In genomic region chr1:36113670-36114069, GRCm38 (mm10) we compare ENCODE assay signal across 28 mouse cellular contexts.
"Had no signal": no experiment of that assay in that cellular context is flagged by ENCODE, and none has a peak within 500 bp of the region (broad histone marks: within the 10 kb centered on the region; RNA-seq: fewer than 3 reads in every experiment).

No protein-coding gene starts in this region.

- H3K27ac ChIP-seq: embryonic facial prominence, embryonic 10.5 days; embryonic facial prominence, embryonic 12.5 days; embryonic facial prominence, embryonic 13.5 days; embryonic facial prominence, embryonic 15.5 days; forebrain, embryonic 10.5 days; forebrain, embryonic 12.5 days; forebrain, embryonic 13.5 days; forebrain, embryonic 15.5 days; gastrocnemius, adult 2 months; heart, adult 2 months had no signal

- H3K27me3 ChIP-seq: embryonic facial prominence, embryonic 12.5 days; embryonic facial prominence, embryonic 13.5 days; embryonic facial prominence, embryonic 15.5 days; forebrain, embryonic 12.5 days; forebrain, embryonic 13.5 days; forebrain, embryonic 15.5 days had no signal

- H3K4me3 ChIP-seq: embryonic facial prominence, embryonic 10.5 days; embryonic facial prominence, embryonic 12.5 days; embryonic facial prominence, embryonic 13.5 days; embryonic facial prominence, embryonic 15.5 days; erythroblast, embryonic 14.5 days; forebrain, embryonic 10.5 days; forebrain, embryonic 12.5 days; forebrain, embryonic 13.5 days; forebrain, embryonic 15.5 days; gastrocnemius, adult 2 months; heart, adult 2 months had no signal

- DNase-seq: cerebellum, adult 8-10 months; cerebellum, adult 9-10 months; cerebellum, adult 9-11 months; cerebellum, postnatal 10 days; cerebellum, postnatal 14 days; cerebellum, postnatal 25 days; cerebellum, postnatal 36 days; embryo, embryonic 11 days; forebrain, postnatal 0 days; gastrocnemius, adult 2 months; gastrocnemius, postnatal 10 days; gastrocnemius, postnatal 14 days; gastrocnemius, postnatal 25 days; gastrocnemius, postnatal 36 days; heart, adult 11 months; heart, adult 18-20 months; heart, adult 2 months had no signal

- ATAC-seq: forebrain, embryonic 13.5 days; forebrain, embryonic 14.5 days; forebrain, embryonic 15.5 days; forebrain, embryonic 16.5 days; forebrain, postnatal 0 days had no signal

- H3K4me1 ChIP-seq: embryonic facial prominence, embryonic 10.5 days; embryonic facial prominence, embryonic 12.5 days; embryonic facial prominence, embryonic 13.5 days; forebrain, embryonic 12.5 days; forebrain, embryonic 13.5 days; forebrain, embryonic 15.5 days had no signal

- H3K9me3 ChIP-seq: embryonic facial prominence, embryonic 10.5 days; embryonic facial prominence, embryonic 12.5 days; embryonic facial prominence, embryonic 13.5 days; embryonic facial prominence, embryonic 15.5 days; forebrain, embryonic 10.5 days; forebrain, embryonic 12.5 days; forebrain, embryonic 13.5 days; forebrain, embryonic 15.5 days had no signal

- H3K9ac ChIP-seq: embryonic facial prominence, embryonic 12.5 days; embryonic facial prominence, embryonic 13.5 days; embryonic facial prominence, embryonic 15.5 days; forebrain, embryonic 12.5 days; forebrain, embryonic 13.5 days; forebrain, embryonic 15.5 days; forebrain, postnatal 0 days had no signal

- H3K36me3 ChIP-seq: embryonic facial prominence, embryonic 10.5 days; embryonic facial prominence, embryonic 12.5 days; embryonic facial prominence, embryonic 13.5 days; embryonic facial prominence, embryonic 15.5 days; forebrain, embryonic 10.5 days; forebrain, embryonic 12.5 days; forebrain, embryonic 15.5 days had no signal

- H3K4me2 ChIP-seq: embryonic facial prominence, embryonic 12.5 days; embryonic facial prominence, embryonic 13.5 days; embryonic facial prominence, embryonic 15.5 days; forebrain, embryonic 12.5 days; forebrain, embryonic 13.5 days; forebrain, embryonic 15.5 days had no signal
